Comparison of ENCODE assay signal across 9 mouse cellular contexts in the genomic region with DNA sequence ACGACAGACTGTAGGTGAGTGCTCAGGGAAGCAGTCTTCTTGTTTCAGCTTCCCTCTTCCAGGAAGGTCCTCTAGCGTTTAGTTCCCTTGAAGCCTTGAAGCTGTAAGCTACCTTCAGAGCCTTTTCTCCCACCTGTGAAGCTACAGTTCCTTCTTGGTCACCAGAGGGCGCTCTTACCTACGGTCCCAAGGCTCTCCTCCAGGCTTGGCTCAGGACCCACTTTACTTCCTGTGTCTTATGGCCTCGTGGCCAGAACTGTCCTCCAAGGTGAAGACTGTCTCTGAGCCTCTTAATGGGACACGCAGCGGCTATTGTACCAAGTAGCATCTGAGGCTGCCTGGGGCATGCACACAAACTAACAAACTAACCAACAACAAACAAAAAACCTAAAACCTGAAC. TPM values are rescaled to one million over a fixed set of nuclear protein-coding genes. Genes with fewer than 3 reads are reported as not detected.
DNase-seq lines count a peak whose midpoint lies in the region; ATAC-seq and TF ChIP-seq lines count a peak whose summit lies in the region.
"Had no signal": no experiment of that assay in that cellular context is flagged by ENCODE, and none has a peak within 500 bp of the region (broad histone marks: within the 10 kb centered on the region; RNA-seq: fewer than 3 reads in every experiment).

No protein-coding gene starts in this region.

- H3K4me3 ChIP-seq in gastrocnemius, adult 2 months: no peak overlapping the region
- H3K4me3 ChIP-seq in C2C12 (ENCODE audit: insufficient read depth, poor library complexity, severe bottlenecking): no peak overlapping the region
- no peak overlapping the region for H3K4me3 ChIP-seq in bone marrow, adult 2 months (replicated peaks; ENCODE audit: control insufficient read depth, low read depth, low read length)
- H3K4me3 ChIP-seq in neural tube, embryonic 11.5 days (ENCODE audit: low read depth, low read length): no peak overlapping the region
- H3K4me3 ChIP-seq in thymus, adult 2 months (ENCODE audit: control insufficient read depth, insufficient read depth, low read length): no peak overlapping the region
- H3K4me3 ChIP-seq: embryonic facial prominence, embryonic 13.5 days had no signal

- ATAC-seq in neural tube, embryonic 11.5 days (ENCODE audit: insufficient read depth, low FRiP score, low TSS enrichment): no peak

- no peak overlapping the region for H3K27ac ChIP-seq in gastrocnemius, adult 2 months
- H3K27ac ChIP-seq in bone marrow, adult 2 months (ENCODE audit: control insufficient read depth, insufficient read depth, low read depth, low read length, poor library complexity): no peak overlapping the region
- no peak overlapping the region for H3K27ac ChIP-seq in neural tube, embryonic 11.5 days (ENCODE audit: low read depth, low read length)
- H3K27ac ChIP-seq in thymus, adult 2 months (ENCODE audit: control insufficient read depth, insufficient read depth, low read length): no peak overlapping the region
- H3K27ac ChIP-seq: embryonic facial prominence, embryonic 13.5 days had no signal

- H3K36me3 ChIP-seq in C2C12 (ENCODE audit: control insufficient read depth, insufficient read depth): no peaks in the 10 kb centered on the region
- no peaks in the 10 kb centered on the region for H3K36me3 ChIP-seq in neural tube, embryonic 11.5 days (ENCODE audit: control insufficient read depth, insufficient read depth, low read length)
- no peaks in the 10 kb centered on the region for H3K36me3 ChIP-seq in thymus, adult 2 months (ENCODE audit: control insufficient read depth, insufficient read depth, low read length)
- H3K36me3 ChIP-seq: embryonic facial prominence, embryonic 13.5 days had no signal

- intact Hi-C loops in gastrocnemius, adult 2 months (cut with DNase I): no loop called here
- intact Hi-C loops in left cerebral cortex, postnatal 10 days (cut with DNase I): loop anchor here (2.0 to 10.0 kb wide), 3 partner anchors 81 to 221 kb away; a partner anchor contains a TSS

- WGBS in bone marrow, adult 2 months: 11% methylated on average over 7 of the region's 7 CpGs
- 15% methylated on average over 7 of the region's 7 CpGs for WGBS in neural tube, embryonic 11.5 days
- 15% methylated on average over 7 of the region's 7 CpGs for WGBS in thymus, adult 2 months

- no peaks in the 10 kb centered on the region for H3K9me3 ChIP-seq in neural tube, embryonic 11.5 days (ENCODE audit: control insufficient read depth, low read length)
- H3K9me3 ChIP-seq: embryonic facial prominence, embryonic 13.5 days had no signal

- TF ChIP-seq POLR2A in bone marrow, adult 2 months (IDR thresholded peaks at IDR 0.05; ENCODE audit: borderline replicate concordance, control insufficient read depth, low read depth, low read length): no peak
- no peak for TF ChIP-seq POLR2A in thymus, adult 2 months (IDR thresholded peaks at IDR 0.05; ENCODE audit: control insufficient read depth, extremely low read depth, insufficient read depth, low read length, poor library complexity)

- H3K79me3 ChIP-seq in C2C12 (ENCODE audit: low read depth): no peaks in the 10 kb centered on the region

- H3K4me2 ChIP-seq in neural tube, embryonic 11.5 days (ENCODE audit: low read depth): no peak overlapping the region
- H3K4me2 ChIP-seq: embryonic facial prominence, embryonic 13.5 days had no signal

- H3ac ChIP-seq in C2C12 (ENCODE audit: control insufficient read depth, insufficient read length, low read depth): no peak overlapping the region

- H3K79me2 ChIP-seq in C2C12 (ENCODE audit: control insufficient read depth, insufficient read depth): no peaks in the 10 kb centered on the region

- H3K27me3 ChIP-seq in C2C12 (ENCODE audit: control insufficient read depth, insufficient read depth, insufficient read length): no peaks in the 10 kb centered on the region
- H3K27me3 ChIP-seq in neural tube, embryonic 11.5 days (ENCODE audit: control insufficient read depth, insufficient read depth, low read length): no peaks in the 10 kb centered on the region
- no peaks in the 10 kb centered on the region; the same call in 1 of the 2 replicates for H3K27me3 ChIP-seq in thymus, adult 2 months (ENCODE audit: control insufficient read depth, insufficient read depth, low read length)

- H3K9ac ChIP-seq in neural tube, embryonic 11.5 days (ENCODE audit: low read length): no peak overlapping the region
- H3K9ac ChIP-seq: embryonic facial prominence, embryonic 13.5 days had no signal

- peak; percentile 60 for DNase-seq in gastrocnemius, adult 2 months
- DNase-seq in gastrocnemius, postnatal 25 days: no peak
- DNase-seq in frontal cortex, postnatal 36 days (ENCODE audit: low spot score in 2 of 2): peak; percentile 32 to 47
- peak; percentile 27 to 58 for DNase-seq in left cerebral cortex, postnatal 10 days (ENCODE audit: extremely low spot score in 1 of 2, low spot score in 2 of 2)
- DNase-seq in neural tube, embryonic 11.5 days (ENCODE audit: low spot score): peak; percentile 54
- DNase-seq in thymus, adult 2 months: peak; percentile 52

- peaks cover 4% of the 10 kb centered on the region for H3K4me1 ChIP-seq in bone marrow, adult 2 months (ENCODE audit: control insufficient read depth, insufficient read depth, low read length)
- H3K4me1 ChIP-seq in neural tube, embryonic 11.5 days (ENCODE audit: control insufficient read depth, insufficient read depth, low read length): no peaks in the 10 kb centered on the region
- no peaks in the 10 kb centered on the region; the same call in 1 of the 2 replicates for H3K4me1 ChIP-seq in thymus, adult 2 months (replicated peaks; ENCODE audit: control insufficient read depth, insufficient read depth, low read length)
- H3K4me1 ChIP-seq: embryonic facial prominence, embryonic 13.5 days had no signal

- TF ChIP-seq CTCF in gastrocnemius, adult 2 months (IDR thresholded peaks at IDR 0.05): peak; percentile 81
- TF ChIP-seq CTCF in C2C12 (IDR thresholded peaks at IDR 0.05; ENCODE audit: control insufficient read depth, insufficient read depth, insufficient read length): peak; percentile 33
- TF ChIP-seq CTCF in bone marrow, adult 2 months (IDR thresholded peaks at IDR 0.05; ENCODE audit: control insufficient read depth, insufficient read depth, low read length): peak; percentile 78
- peak; percentile 67; the same call in 1 of the 2 replicates for TF ChIP-seq CTCF in thymus, adult 2 months (IDR thresholded peaks at IDR 0.05; ENCODE audit: borderline replicate concordance, control insufficient read depth, extremely low read depth, insufficient read depth, low read length, poor library complexity)

TF ChIP-seq in C2C12, 6 proteins besides CTCF, POLR2A, EP300 and RAD21:
- peak; percentile 47 for TF ChIP-seq MAX (IDR thresholded peaks at IDR 0.05)
- no peak for TF ChIP-seq USF1 (IDR thresholded peaks at IDR 0.05; ENCODE audit: low read depth)

RNA-seq across cellular contexts. Expression of a gene that starts 26.7 kb away (rescaled TPM):
- total RNA-seq in gastrocnemius, adult 2 months (2021): not detected
- under 1 TPM in 1 of 2 experiments, not detected in 1; 0.11 TPM for total RNA-seq in gastrocnemius, postnatal 25 days (2021)
- 6.4 TPM for polyA plus RNA-seq in C2C12 (2012; fragmentation: generic; extraction: Trizol)
- polyA plus RNA-seq in bone marrow, adult 2 months (2011; ENCODE audit: insufficient read depth, insufficient read length, low replicate concordance, missing spikeins): 0.32 TPM in 1 of 2 replicates, not detected in the other
- total RNA-seq in left cerebral cortex, postnatal 10 days (2021): under 1 TPM; 0.16 to 0.19 TPM
- polyA plus RNA-seq in neural tube, embryonic 11.5 days (2014; fragmentation: Nextera tagmentation; extraction: Ambion mirVana): 0.12 and 0.24 TPM in 2 replicates
- polyA plus RNA-seq in thymus, adult 2 months (2012; rRNA removed): 27.1 and 30.1 TPM in 2 replicates
